Mouse (Mus musculus) MEL (cell line): Measurements from ENCODE around the gene Mxd4.

Source experiments
- CHD2 ChIP-seq: IDR thresholded peaks from 2 replicates; pipeline ENCODE4 v1.6.1; 2011; ENCODE audit warnings: low read length, improper control_type of control experiment
- EP300 ChIP-seq, 2 experiments: IDR thresholded peaks; 2 replicates each; pipeline ENCODE4 v1.6.1; 2011; ENCODE audit warnings: improper control_type of control experiment in 2 of 2, low read length in 2 of 2, low read depth in 1 of 2, mild to moderate bottlenecking in 1 of 2
- MAX ChIP-seq: IDR thresholded peaks from 2 replicates; pipeline ENCODE4 v1.6.1; 2011; ENCODE audit warnings: low read length, improper control_type of control experiment
- UBTF ChIP-seq: IDR thresholded peaks from 2 replicates; pipeline ENCODE4 v1.6.1; 2012; ENCODE audit warnings: low read depth, mild to moderate bottlenecking, inconsistent platforms, low read length, improper control_type of control experiment, moderate library complexity, borderline replicate concordance; ENCODE audit not compliant: insufficient read depth

GRCm38 (mm10) chr5:34202006-34202405 lies 14.5 kb upstream of the Mxd4 start:
- TF ChIP-seq UBTF, result no peak
- no peak for TF ChIP-seq CHD2
- TF ChIP-seq MAX, result no peak
- no peak for TF ChIP-seq EP300 (IDR thresholded peaks at IDR 0.05; ENCODE audit: low read depth in 1 of 2, low read length in 2 of 2)
